Mouse (Mus musculus) urinary bladder, postnatal 14 days (tissue): ENCODE results near the gene Fam222b.
"Not testable (repeated sequence)": the region's sequence is repeated elsewhere in the genome, so short reads cannot be mapped to it uniquely, and the experiment has no call there.

ENCODE experiments used
- DNase-seq: peaks from one replicate; pipeline ENCODE4 v3.0.0; 2021; ENCODE audit warnings: low spot score

Fam222b gene

GRCm38 (mm10) chr11:78087756-78088281 lies 6.6 kb upstream of the Fam222b start:
- DNase-seq: no peak

DNA sequence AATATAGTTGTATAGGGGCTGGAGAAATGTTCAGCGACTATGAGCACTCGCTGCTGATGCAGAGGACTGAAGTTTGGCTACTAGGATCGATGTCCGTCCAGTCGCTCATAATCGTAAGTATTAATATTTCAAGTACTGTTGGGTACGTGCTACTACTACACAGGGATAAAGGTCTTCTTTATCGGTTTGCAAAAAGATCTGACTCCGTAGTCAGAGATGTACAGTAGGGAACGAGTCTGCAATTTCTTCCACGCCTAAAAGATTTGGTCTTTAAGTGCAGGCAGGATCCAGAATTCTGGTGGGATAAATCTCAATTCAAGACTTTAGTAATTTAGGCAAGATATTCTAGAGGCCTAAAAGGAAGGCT lies 340 bp upstream of the Fam222b start:
- no peak for DNase-seq

- DNase-seq: no peak
Observed at GRCm38 (mm10) chr11:78095144-78095516, 670 bp downstream of the Fam222b start.

- no peak for DNase-seq
Observed at GRCm38 (mm10) chr11:78097077-78097476, 2.6 kb downstream of the Fam222b start.

- no peak for DNase-seq
Observed at GRCm38 (mm10) chr11:78100746-78101145, 6.3 kb downstream of the Fam222b start.

GRCm38 (mm10) chr11:78102142-78102541 lies 7.7 kb downstream of the Fam222b start:
- no peak for DNase-seq

GRCm38 (mm10) chr11:78102958-78103747 lies 8.7 kb downstream of the Fam222b start:
- DNase-seq: peak; percentile 13

GRCm38 (mm10) chr11:78104501-78104900 lies 10.0 kb downstream of the Fam222b start:
- no peak for DNase-seq

- DNase-seq: no peak
Observed at GRCm38 (mm10) chr11:78113616-78114015, 19.2 kb downstream of the Fam222b start.

DNA sequence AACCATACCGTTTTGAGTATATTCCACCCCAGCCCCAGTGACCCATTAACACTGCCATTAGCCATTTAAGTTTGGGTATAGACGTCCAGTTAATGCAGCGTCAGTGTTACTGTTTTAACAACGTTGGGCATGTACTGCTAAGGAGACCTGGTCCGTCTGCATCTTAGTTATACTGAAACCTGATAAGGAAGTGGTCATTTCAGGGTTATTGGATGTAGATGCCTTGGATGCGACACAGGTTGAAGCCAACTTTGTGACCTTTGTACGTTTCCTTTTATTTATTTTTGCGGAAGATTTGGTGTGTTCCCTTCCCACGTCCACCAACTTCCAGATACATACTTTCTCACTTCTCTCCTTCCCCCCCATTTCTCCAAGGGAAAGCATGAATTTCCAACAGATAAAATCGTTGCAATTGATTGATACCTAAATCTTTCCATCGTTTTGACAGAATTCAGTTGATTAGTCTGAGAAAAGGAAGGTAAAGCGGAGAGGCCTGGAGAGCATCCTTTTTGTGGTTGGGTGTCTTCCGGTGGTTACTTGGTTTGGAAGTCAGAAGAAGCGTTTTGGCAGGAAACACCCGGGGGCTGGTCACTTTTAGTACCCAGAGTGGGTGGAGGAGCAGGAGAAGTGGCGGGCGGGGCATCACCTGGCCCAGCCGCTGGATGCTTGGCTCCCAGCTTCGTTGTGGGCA lies 20.4 kb downstream of the Fam222b start:
- DNase-seq: no peak

DNA sequence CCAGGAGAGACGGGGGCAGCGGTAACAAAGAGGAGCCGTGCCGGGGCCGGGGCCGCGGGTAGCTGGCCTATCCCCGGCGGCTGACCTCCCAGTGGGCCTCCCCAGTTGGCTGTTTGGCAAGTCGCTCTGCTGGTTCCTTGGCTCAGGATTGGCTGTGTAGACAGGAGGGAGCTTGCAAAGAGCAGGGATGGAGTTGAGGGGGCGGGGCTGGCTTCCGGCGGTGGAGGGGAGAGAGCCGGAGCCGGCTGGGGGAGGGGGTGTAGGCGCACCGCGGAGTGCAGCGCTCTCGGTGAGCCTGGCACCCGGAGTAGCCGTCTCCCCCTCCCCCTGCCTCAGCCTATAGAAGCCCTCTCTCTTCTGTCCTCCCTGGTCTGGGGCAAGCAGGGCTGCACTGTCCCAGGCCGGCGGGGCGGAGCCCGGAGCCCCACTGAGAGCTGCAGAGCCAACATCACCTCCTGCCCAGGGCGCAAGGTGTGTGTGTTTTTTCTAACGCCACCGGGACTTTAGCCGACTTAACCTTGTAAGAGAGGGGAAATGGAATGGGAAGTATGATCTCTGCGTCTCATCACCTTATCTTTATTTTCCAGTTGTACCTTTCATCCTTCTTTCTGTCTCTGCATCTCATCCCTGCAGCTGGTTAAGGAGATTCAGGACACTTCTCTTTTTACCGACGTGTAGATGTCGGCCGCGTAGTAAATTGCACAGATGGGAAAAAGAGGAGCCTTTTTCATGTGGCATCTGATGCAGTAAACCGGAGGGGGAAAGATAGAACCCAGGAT lies 21.1 kb downstream of the Fam222b start:
- DNase-seq: peak; percentile 96

- no peak for DNase-seq
Observed at GRCm38 (mm10) chr11:78116146-78116410, 21.6 kb downstream of the Fam222b start.

GRCm38 (mm10) chr11:78118467-78118866 lies 24.0 kb downstream of the Fam222b start:
- no peak for DNase-seq

- DNase-seq: no peak
Observed at GRCm38 (mm10) chr11:78119898-78120297, 25.4 kb downstream of the Fam222b start.

DNA sequence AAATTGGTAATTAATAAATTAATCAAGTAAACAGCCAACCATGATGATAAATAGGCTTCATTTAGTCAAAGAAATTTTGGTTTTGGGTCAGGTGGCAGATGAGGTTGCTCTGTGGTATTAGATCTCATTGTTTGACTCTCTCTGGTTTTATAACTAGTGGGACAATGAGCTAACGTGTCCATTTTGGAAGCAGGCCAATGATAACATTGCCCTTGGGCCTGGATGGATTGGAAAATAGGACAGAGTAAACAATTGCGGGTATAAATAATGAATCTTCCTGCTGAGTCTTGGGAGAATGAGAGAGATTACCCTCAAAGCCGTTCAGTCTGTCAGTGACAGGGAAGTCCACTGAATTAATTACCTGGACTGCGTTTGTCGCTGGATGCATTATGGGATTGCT lies 26.7 kb downstream of the Fam222b start:
- DNase-seq: no peak

DNA sequence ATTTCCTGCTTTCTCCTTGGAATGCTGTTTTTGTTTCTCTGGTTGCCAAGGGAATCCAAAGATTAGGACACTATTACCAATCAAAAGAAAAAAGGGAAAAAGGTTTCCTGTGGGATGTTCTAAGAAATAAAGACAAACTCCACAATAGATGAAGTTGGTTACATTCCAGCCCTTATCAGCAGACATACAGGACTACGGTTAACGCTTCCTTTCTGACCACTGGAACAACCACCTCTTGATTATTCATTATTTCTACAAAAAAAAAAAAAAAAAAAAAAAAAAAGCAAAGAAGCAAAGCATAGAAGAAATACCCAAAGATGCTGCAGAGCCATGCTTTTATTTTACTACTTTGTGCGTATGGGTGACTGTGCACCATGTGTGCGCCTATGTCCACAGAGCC lies 28.4 kb downstream of the Fam222b start:
- no peak for DNase-seq

GRCm38 (mm10) chr11:78123782-78124181 lies 29.3 kb downstream of the Fam222b start:
- DNase-seq: no peak

DNA sequence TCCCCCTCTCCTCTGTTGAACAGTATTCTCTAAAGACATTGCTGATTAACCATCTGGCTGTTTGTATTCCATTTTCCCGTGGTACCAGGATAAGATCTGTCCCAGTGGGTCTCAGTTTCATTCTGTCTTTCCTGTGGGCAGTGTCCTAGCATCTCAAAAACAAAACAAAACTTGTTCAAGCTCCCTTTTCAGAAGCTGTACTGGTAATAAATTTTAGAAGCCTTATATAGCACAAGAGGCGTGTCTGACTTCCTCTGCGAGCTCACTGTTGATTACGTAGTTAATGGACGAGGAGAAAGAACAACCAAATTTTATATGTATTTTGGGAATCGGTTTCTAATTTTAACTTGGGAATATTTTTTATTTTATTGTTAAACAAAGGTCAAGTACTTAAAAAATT lies 31.2 kb downstream of the Fam222b start:
- DNase-seq: no peak

GRCm38 (mm10) chr11:78126739-78127138 lies 32.3 kb downstream of the Fam222b start:
- no peak for DNase-seq

DNA sequence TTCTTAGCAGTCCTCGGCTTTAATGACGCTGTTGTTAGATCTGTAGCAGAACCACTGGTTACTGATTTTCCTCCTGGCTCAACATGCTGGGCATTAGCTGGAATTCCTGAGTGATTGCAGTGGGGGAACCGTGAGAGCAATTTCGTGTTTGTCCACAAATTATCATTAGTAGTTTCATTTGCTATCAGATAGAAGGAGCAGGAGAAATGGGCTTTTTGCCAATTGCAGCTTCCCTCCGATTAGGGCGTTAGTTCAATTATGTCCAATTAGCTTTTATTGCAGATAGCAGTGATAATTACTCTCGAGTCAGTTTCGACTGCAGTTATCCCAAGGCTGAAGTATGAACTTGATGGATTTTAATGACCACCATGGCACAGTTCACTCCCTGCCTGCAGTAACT lies 35.0 kb downstream of the Fam222b start:
- no peak for DNase-seq

GRCm38 (mm10) chr11:78133915-78134314 lies 39.5 kb downstream of the Fam222b start:
- no peak for DNase-seq

- no peak for DNase-seq
Observed at GRCm38 (mm10) chr11:78134344-78134743, 39.9 kb downstream of the Fam222b start.

- DNase-seq: not testable (repeated sequence)
Observed at GRCm38 (mm10) chr11:78135314-78135713, 40.9 kb downstream of the Fam222b start.
